Mouse (Mus musculus) myocyte (in vitro differentiated cells): Measurements from ENCODE around the gene Actb. TPM values are rescaled to one million over a fixed set of nuclear protein-coding genes. Genes with fewer than 3 reads are reported as not detected.
A peak's percentile ranks its signal among the peaks of the same experiment; 100 is the strongest.

Experiments used
- H3K27me3 ChIP-seq: one replicate; pipeline ENCODE4 v1.6.1; 2011; ENCODE audit not compliant: control insufficient read depth, insufficient read depth, insufficient read length
- H3K36me3 ChIP-seq: one replicate; pipeline ENCODE4 v1.6.1; 2011; ENCODE audit not compliant: control insufficient read depth, insufficient read depth
- H3K4me2 ChIP-seq: one replicate; pipeline ENCODE4 v1.6.1; 2011; ENCODE audit warnings: low read depth, control low read depth
- H3K4me3 ChIP-seq: one replicate; pipeline ENCODE4 v1.5.1; 2011; ENCODE audit warnings: mild to moderate bottlenecking, control low read depth, moderate library complexity
- H3K79me2 ChIP-seq: one replicate; pipeline ENCODE4 v1.6.1; 2011; ENCODE audit not compliant: control insufficient read depth, insufficient read depth
- H3ac ChIP-seq: one replicate; pipeline ENCODE4 v1.6.1; 2011; ENCODE audit not compliant: control insufficient read depth, insufficient read length
- CEBPB ChIP-seq: IDR thresholded peaks from 2 replicates; pipeline ENCODE4 v1.6.1; 2011; ENCODE audit warnings: mild to moderate bottlenecking, moderate library complexity; ENCODE audit not compliant: poor library complexity, insufficient read depth, severe bottlenecking
- E2F4 ChIP-seq: IDR thresholded peaks from one replicate; pipeline ENCODE4 v1.6.1; 2011; ENCODE audit warnings: mild to moderate bottlenecking, control low read depth, moderate library complexity; ENCODE audit not compliant: insufficient read depth
- MAX ChIP-seq: IDR thresholded peaks from one replicate; pipeline ENCODE4 v1.6.1; 2011; ENCODE audit warnings: low read depth, mild to moderate bottlenecking, control low read depth
- MYOD1 ChIP-seq, 3 experiments: IDR thresholded peaks; one replicate each; pipeline ENCODE4 v1.6.1; 2011; ENCODE audit warnings: control low read depth in 2 of 3, low read depth in 2 of 3, mild to moderate bottlenecking in 2 of 3, moderate library complexity in 1 of 3; ENCODE audit not compliant: insufficient read length in 2 of 3, control insufficient read depth in 1 of 3
- MYOG ChIP-seq, 3 experiments: IDR thresholded peaks; one replicate each; pipeline ENCODE4 v1.6.1; 2011; ENCODE audit warnings: control low read depth in 2 of 3, low read depth in 2 of 3, mild to moderate bottlenecking in 2 of 3; ENCODE audit not compliant: insufficient read length in 2 of 3, control insufficient read depth in 1 of 3, insufficient read depth in 1 of 3
- POLR2A ChIP-seq: IDR thresholded peaks from one replicate; pipeline ENCODE4 v1.6.1; 2011; ENCODE audit warnings: low read depth, mild to moderate bottlenecking, control low read depth, moderate library complexity; ENCODE audit not compliant: insufficient read length
- POLR2AphosphoS2 ChIP-seq: IDR thresholded peaks from one replicate; pipeline ENCODE4 v1.6.1; 2011; ENCODE audit warnings: low read depth, control low read depth; ENCODE audit not compliant: insufficient read length
- REST ChIP-seq: IDR thresholded peaks from one replicate; pipeline ENCODE4 v1.6.1; 2011; ENCODE audit warnings: mild to moderate bottlenecking, control low read depth, moderate library complexity; ENCODE audit not compliant: insufficient read depth, insufficient read length
- SRF ChIP-seq: IDR thresholded peaks from one replicate; pipeline ENCODE4 v1.6.1; 2011; ENCODE audit warnings: low read depth; ENCODE audit not compliant: control insufficient read depth, insufficient read length
- TCF12 ChIP-seq: IDR thresholded peaks from one replicate; pipeline ENCODE4 v1.6.1; 2011; ENCODE audit warnings: mild to moderate bottlenecking, control low read depth; ENCODE audit not compliant: poor library complexity, insufficient read depth, severe bottlenecking
- TCF3 ChIP-seq: IDR thresholded peaks from one replicate; pipeline ENCODE4 v1.6.1; 2011; ENCODE audit warnings: low read depth, control low read depth; ENCODE audit not compliant: insufficient read length
- USF1 ChIP-seq: IDR thresholded peaks from one replicate; pipeline ENCODE4 v1.6.1; 2011; ENCODE audit warnings: low read depth, mild to moderate bottlenecking, control low read depth, moderate library complexity
- polyA plus RNA-seq: library from polyadenylated mRNA; unstranded; fragments of >200 nt; fragmentation: generic; extraction: Trizol; gene quantifications from one replicate; pipeline ENCODE4 v1.2.1, GENCODE M21; 2012; ENCODE audit warnings: missing spikeins

Gene Actb
- polyA plus RNA-seq, 1 experiment, result 2,198 TPM

DNA sequence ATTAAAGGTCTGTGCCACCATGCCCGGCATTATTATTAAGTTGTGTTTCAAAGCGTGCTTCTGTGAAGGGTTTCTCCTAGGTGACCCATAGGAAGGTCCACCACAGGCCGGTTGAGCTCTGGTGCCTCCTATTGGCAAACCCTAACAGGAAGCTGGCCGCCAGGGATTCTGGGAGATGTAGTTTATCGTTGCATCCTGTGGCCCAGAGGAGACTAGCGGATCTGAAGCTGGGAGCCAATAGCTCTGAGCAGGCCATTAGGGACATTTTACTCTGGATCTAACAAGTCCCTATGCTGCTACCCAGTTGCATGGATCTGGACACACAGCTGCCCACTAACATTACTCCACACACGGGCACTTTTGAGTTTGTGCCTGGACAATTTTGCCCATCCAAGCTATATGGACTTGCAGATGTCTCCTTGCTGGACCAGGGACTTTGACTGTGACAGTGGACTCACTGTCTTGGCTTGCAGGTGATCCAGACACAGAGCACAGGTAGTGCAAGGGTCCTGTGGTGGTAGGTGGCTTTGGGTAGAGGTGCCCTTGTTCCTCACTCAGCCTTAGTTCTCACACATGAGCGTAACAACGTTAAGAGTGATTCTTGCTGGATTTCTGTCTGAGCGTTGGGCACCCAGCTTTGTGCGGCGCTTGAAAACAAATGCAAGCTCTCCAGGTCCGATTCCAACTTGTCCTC lies 29.2 kb upstream of the Actb start:
- Histone ChIP-seq H3K79me2 (peaks cover 6% of the 10 kb centered on the region), H3K4me2 (peak overlapping the region; percentile 89), H3K27me3 (no peaks in the 10 kb centered on the region), H3K36me3 (no peaks in the 10 kb centered on the region), H3K4me3 (peak overlapping the region; percentile 3), H3ac (no peak overlapping the region)
- TF ChIP-seq SRF, result no peak
- no peak for TF ChIP-seq REST
- TF ChIP-seq TCF3, result no peak
- no peak for TF ChIP-seq USF1
- no peak for TF ChIP-seq MYOG (IDR thresholded peaks at IDR 0.05; ENCODE audit: control insufficient read depth in 1 of 3, insufficient read depth in 1 of 3, insufficient read length in 2 of 3, low read depth in 2 of 3)
- no peak for TF ChIP-seq POLR2AphosphoS2
- no peak for TF ChIP-seq MAX
- TF ChIP-seq E2F4, result no peak
- no peak for TF ChIP-seq MYOD1 (IDR thresholded peaks at IDR 0.05; ENCODE audit: control insufficient read depth in 1 of 3, insufficient read length in 2 of 3, low read depth in 2 of 3)
- no peak for TF ChIP-seq CEBPB
- TF ChIP-seq TCF12, result no peak
- TF ChIP-seq POLR2A, result no peak

DNA sequence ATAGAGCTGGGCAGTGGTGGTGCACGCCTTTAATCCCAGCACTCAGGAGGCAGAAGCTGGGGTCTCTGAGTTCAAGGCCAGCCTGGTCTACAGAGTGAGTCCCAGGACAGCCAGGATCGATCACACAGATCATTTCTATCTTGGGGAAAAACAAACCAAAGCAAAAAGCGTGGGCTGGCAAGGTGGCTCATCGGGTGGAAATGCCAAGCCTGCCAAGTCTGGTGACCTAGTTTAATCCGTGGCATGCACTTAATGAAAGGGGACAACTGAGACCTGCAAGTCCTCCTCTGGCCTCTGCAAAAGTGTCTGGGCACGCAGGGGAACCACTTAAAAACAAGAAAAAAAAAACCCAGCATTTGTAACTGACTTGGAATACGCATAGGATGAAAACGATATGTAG lies 26.2 kb upstream of the Actb start:
- Histone ChIP-seq H3K4me2 (peak overlapping the region; percentile 99), H3K36me3 (no peaks in the 10 kb centered on the region), H3K4me3 (peak overlapping the region; percentile 15), H3K79me2 (peaks cover 16% of the 10 kb centered on the region), H3K27me3 (no peaks in the 10 kb centered on the region), H3ac (no peak overlapping the region)
- no peak for TF ChIP-seq MYOD1 (IDR thresholded peaks at IDR 0.05; ENCODE audit: control insufficient read depth in 1 of 3, insufficient read length in 2 of 3, low read depth in 2 of 3)
- no peak for TF ChIP-seq TCF12
- no peak for TF ChIP-seq TCF3
- TF ChIP-seq CEBPB, result no peak
- no peak for TF ChIP-seq USF1
- TF ChIP-seq SRF, result no peak
- TF ChIP-seq E2F4, result no peak

DNA sequence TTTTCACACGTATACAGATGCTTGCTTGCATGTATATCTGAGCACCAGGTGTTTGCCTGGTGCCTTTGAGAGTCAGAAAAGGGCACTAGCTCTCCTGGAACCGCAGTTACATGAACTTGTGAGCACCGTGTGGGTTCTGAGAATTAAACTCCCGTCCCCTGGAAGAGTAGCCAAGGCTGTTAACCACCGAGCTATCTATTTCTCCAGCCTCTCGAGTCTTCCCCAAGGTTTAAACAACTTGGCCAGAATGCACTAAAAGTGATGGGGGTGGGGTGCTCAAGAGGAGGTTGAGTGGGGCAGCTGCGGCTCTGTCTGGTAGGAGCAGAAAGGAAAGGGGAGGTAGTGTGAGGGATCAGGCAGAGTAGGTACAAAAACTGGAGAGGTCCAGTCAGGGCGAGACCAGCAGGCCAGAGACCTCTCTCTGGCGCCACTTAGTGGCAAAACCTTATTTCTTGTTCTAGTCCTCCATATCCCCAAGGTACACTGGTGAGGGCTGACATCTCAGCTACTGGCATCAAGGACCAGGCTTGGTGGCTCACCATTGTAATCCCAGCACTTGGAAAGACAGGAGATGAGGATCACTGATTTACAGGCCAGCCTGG lies 25.6 kb upstream of the Actb start:
- H3K27me3 ChIP-seq, result no peaks in the 10 kb centered on the region
- peaks cover 16% of the 10 kb centered on the region for H3K79me2 ChIP-seq
- TF ChIP-seq CEBPB (no peak), TCF12 (no peak), MAX (no peak), POLR2A (no peak), E2F4 (no peak), MYOG (IDR thresholded peaks at IDR 0.05; ENCODE audit: control insufficient read depth in 1 of 3, insufficient read depth in 1 of 3, insufficient read length in 2 of 3, low read depth in 2 of 3) (no peak), USF1 (no peak), POLR2AphosphoS2 (no peak), MYOD1 (IDR thresholded peaks at IDR 0.05; ENCODE audit: control insufficient read depth in 1 of 3, insufficient read length in 2 of 3, low read depth in 2 of 3) (no peak), SRF (no peak)
- H3K4me2 ChIP-seq, result peak overlapping the region; percentile 99
- no peak overlapping the region for H3ac ChIP-seq
- H3K4me3 ChIP-seq, result peak overlapping the region; percentile 15
- H3K36me3 ChIP-seq, result no peaks in the 10 kb centered on the region

DNA sequence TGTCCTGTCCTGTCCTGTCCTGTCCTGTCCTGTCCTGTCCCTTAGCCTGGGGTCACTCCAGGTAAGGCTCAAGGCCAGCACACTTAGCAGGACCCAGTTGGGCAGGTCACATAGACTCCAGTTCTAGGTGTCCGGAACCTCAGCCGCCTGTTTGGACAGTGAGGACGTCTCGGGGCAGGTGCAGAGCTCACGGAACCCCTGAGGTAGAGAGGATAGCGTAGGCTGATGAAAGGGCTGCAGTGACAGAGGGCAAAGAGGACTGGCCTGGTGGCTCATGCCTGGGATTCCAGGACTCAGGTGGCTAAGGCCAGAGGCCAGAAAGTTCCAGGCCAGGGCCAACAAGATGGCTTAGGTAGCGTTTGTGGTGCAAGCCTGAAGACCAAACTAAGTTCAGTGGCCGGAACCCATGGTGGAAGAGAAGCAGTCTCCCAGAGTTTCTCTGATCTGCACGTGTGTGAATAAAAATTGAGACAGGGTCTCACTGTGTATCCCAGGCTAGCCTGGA lies 24.7 kb upstream of the Actb start:
- no peaks in the 10 kb centered on the region for H3K27me3 ChIP-seq
- H3K4me3 ChIP-seq, result peak overlapping the region; percentile 15
- peaks cover 16% of the 10 kb centered on the region for H3K79me2 ChIP-seq
- TF ChIP-seq POLR2A (no peak), USF1 (no peak), MAX (no peak), E2F4 (no peak), SRF (no peak), REST (no peak), TCF3 (no peak), TCF12 (no peak), MYOD1 (IDR thresholded peaks at IDR 0.05; ENCODE audit: control insufficient read depth in 1 of 3, insufficient read length in 2 of 3, low read depth in 2 of 3) (no peak), POLR2AphosphoS2 (no peak), CEBPB (no peak), MYOG (IDR thresholded peaks at IDR 0.05; ENCODE audit: control insufficient read depth in 1 of 3, insufficient read depth in 1 of 3, insufficient read length in 2 of 3, low read depth in 2 of 3) (no peak)
- H3K4me2 ChIP-seq, result peak overlapping the region; percentile 99
- no peaks in the 10 kb centered on the region for H3K36me3 ChIP-seq
- no peak overlapping the region for H3ac ChIP-seq
